Mouse (Mus musculus) E14TG2a.4 (cell line): ENCODE results near the gene Ggct.

Experiments used
- CTCF ChIP-seq: conservative IDR thresholded peaks from 2 replicates; pipeline ENCODE4 v1.5.1; 2014; ENCODE audit warnings: low read length
- NANOG ChIP-seq: IDR thresholded peaks from 2 replicates; pipeline ENCODE4 v1.6.1; 2014; ENCODE audit warnings: borderline replicate concordance, low read length, mixed read lengths
- POU5F1 ChIP-seq: IDR thresholded peaks from 2 replicates; pipeline ENCODE4 v1.6.1; 2014; ENCODE audit warnings: low read length, borderline replicate concordance

DNA sequence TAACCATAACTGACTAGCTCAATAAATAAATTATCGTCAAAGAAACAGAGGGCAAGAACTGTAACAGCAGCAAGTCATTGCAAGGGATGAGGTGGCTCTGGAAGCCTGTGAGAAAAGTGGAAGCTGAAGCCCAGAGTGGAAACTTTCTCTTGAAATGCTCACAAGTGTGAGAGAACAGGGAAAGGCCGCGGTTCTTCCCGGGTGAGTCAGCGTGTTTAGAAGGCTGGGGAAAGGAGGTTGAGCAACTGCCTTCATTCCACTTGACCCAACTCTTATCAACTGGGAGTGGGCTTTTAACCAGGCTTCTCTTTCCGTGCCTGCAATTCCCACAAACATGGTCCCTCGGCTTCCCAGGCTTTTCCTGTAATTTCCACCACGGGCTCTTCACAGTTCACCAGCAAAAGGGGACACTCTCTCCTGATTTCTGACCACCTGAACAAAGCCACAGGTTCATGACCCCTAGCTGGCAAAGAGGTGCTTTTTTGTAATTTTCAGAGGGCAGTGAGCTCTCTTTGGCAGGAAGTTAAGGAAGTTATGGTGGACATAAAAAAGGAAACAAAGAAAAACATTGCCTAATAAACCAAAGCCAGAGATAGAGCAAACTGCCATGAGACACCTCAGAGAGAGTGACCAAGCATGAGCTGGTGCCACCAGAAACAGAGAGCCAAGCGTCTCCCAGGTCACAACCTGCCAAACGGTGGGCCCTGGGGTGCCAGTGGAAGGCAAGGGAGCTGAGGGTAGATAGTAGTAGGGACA is 37.9 kb downstream of the Ggct start:
- no peak for TF ChIP-seq CTCF
- no peak for TF ChIP-seq POU5F1
- TF ChIP-seq NANOG, result no peak
